Mouse (Mus musculus) cortical plate, adult 2 months (tissue): ENCODE data around the gene Olfr1443.

Source experiments
- CTCF ChIP-seq: fragments of 200-500 bp; IDR thresholded peaks from 2 replicates; pipeline ENCODE4 v1.5.1; 2011; ENCODE audit warnings: mild to moderate bottlenecking, control low read depth, low read length; ENCODE audit not compliant: insufficient read depth; ENCODE audit errors: extremely low read depth
- POLR2A ChIP-seq: fragments of 200-500 bp; IDR thresholded peaks from 2 replicates; pipeline ENCODE4 v1.6.1; 2011; ENCODE audit warnings: mild to moderate bottlenecking, low read length, control low read depth; ENCODE audit not compliant: insufficient read depth; ENCODE audit errors: extremely low read depth

DNA sequence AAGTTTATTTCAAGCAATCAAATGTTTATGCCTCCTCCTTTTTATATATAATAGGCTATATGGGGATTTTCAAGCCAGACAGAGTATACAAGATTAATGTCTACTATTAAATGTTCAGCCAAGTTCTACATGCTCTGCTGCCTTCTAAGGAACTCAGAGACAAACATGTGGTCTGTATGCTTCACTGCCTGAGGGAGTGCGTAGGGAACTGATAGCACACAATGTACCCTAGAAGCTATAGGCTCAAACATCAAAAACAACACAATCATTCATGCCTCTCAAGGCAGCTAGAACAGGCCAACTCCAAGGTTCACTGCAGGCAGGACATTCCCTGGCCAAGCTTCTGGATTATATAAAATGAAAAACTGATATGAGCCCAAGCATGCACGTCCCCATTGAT is 30.5 kb downstream of the Olfr1443 start:
- TF ChIP-seq CTCF: no peak
- no peak for TF ChIP-seq POLR2A
